Mouse (Mus musculus) lung, embryonic 15.5 days (tissue): Measurements from ENCODE around the gene Gpc5. TPM values are rescaled to one million over a fixed set of nuclear protein-coding genes. Genes with fewer than 3 reads are reported as not detected.

Experiments used
- ATAC-seq: fragments of 200-750 bp; cut with Nextera tagmentation; 2 replicates; pipeline ENCODE4 v1.8.0; 2017; ENCODE audit warnings: moderate number of reproducible peaks, borderline replicate concordance; ENCODE audit not compliant: low FRiP score, low TSS enrichment; ENCODE audit errors: extremely low read depth
- H3K27ac ChIP-seq: fragments of 300-500 bp; sonication (generic); 2 replicates; pipeline ENCODE4 v1.5.1; 2015; ENCODE audit warnings: moderate library complexity, mild to moderate bottlenecking, inconsistent platforms
- H3K27me3 ChIP-seq: fragments of 300-500 bp; sonication (generic); 2 replicates; pipeline ENCODE4 v1.6.1; 2015; ENCODE audit warnings: inconsistent platforms
- H3K36me3 ChIP-seq: fragments of 300-500 bp; sonication (generic); 2 replicates; pipeline ENCODE4 v1.6.1; 2015; ENCODE audit warnings: inconsistent platforms
- H3K4me1 ChIP-seq: fragments of 300-500 bp; sonication (generic); 2 replicates; pipeline ENCODE4 v1.6.1; 2015; ENCODE audit warnings: inconsistent platforms
- H3K4me2 ChIP-seq: fragments of 300-500 bp; sonication (generic); 2 replicates; pipeline ENCODE4 v1.6.1; 2015; ENCODE audit warnings: inconsistent platforms, mild to moderate bottlenecking, moderate library complexity
- H3K4me3 ChIP-seq: fragments of 300-500 bp; sonication (generic); 2 replicates; pipeline ENCODE4 v1.5.1; 2015; ENCODE audit warnings: mild to moderate bottlenecking, inconsistent platforms
- H3K9ac ChIP-seq: fragments of 300-500 bp; sonication (generic); 2 replicates; pipeline ENCODE4 v1.6.1; 2015; ENCODE audit warnings: inconsistent platforms
- H3K9me3 ChIP-seq: fragments of 300-500 bp; sonication (generic); 2 replicates; pipeline ENCODE4 v1.6.1; 2016; ENCODE audit warnings: inconsistent platforms
- WGBS: fragments of 180-500 bp; shearing (Covaris S2); methylation state at CpG from one replicate; pipeline ENCODE4 v1.1.7; 2015; 5-methylcytosine and 5-hydroxymethylcytosine counted together
- polyA plus RNA-seq: library from polyadenylated mRNA; unstranded; fragments of >200 nt; fragmentation: Nextera tagmentation; extraction: Ambion mirVana; gene quantifications from 2 replicates; pipeline ENCODE4 v1.2.1, GENCODE M21; 2015

The Gpc5 gene
- polyA plus RNA-seq, 1 experiment from 2014 or later, result 0.12 TPM

GRCm38 (mm10) chr14:115118626-115119025 is 26.6 kb downstream of the Gpc5 start:
- no peak overlapping the region for H3K27ac ChIP-seq
- H3K4me2 ChIP-seq, result no peak overlapping the region
- 63% methylated on average over 9 of the region's 9 CpGs for WGBS
- H3K9ac ChIP-seq, result no peak overlapping the region
- H3K4me1 ChIP-seq, result no peaks in the 10 kb centered on the region
- no peaks in the 10 kb centered on the region for H3K9me3 ChIP-seq
- no peak overlapping the region for H3K4me3 ChIP-seq
- H3K27me3 ChIP-seq, result no peaks in the 10 kb centered on the region
- no peaks in the 10 kb centered on the region for H3K36me3 ChIP-seq
- no peak for ATAC-seq

- Histone ChIP-seq H3K36me3 (no peaks in the 10 kb centered on the region), H3K27ac (no peak overlapping the region), H3K27me3 (no peaks in the 10 kb centered on the region), H3K9me3 (no peaks in the 10 kb centered on the region), H3K4me1 (no peaks in the 10 kb centered on the region), H3K4me3 (no peak overlapping the region), H3K4me2 (no peak overlapping the region), H3K9ac (no peak overlapping the region)
- no peak for ATAC-seq
- WGBS, result 77% methylated on average over 3 of the region's 3 CpGs
Observed at GRCm38 (mm10) chr14:115148821-115149220, 56.8 kb downstream of the Gpc5 start.

GRCm38 (mm10) chr14:115156597-115156996 is 64.6 kb downstream of the Gpc5 start:
- Histone ChIP-seq H3K9me3 (no peaks in the 10 kb centered on the region), H3K4me3 (no peak overlapping the region)

GRCm38 (mm10) chr14:115177322-115177836 is 85.4 kb downstream of the Gpc5 start:
- H3K9ac ChIP-seq, result no peak overlapping the region
- no peaks in the 10 kb centered on the region for H3K36me3 ChIP-seq
- H3K4me3 ChIP-seq, result no peak overlapping the region
- no peak overlapping the region for H3K4me2 ChIP-seq
- no peaks in the 10 kb centered on the region for H3K27me3 ChIP-seq
- H3K27ac ChIP-seq, result no peak overlapping the region
- WGBS, result 64% methylated on average over 3 of the region's 3 CpGs
- no peaks in the 10 kb centered on the region for H3K4me1 ChIP-seq
- ATAC-seq, result no peak
- H3K9me3 ChIP-seq, result no peaks in the 10 kb centered on the region

More at GRCm38 (mm10) chr14:115156597-115156996, 64.6 kb downstream of the Gpc5 start:
- WGBS, result 71% methylated on average over 4 of the region's 4 CpGs
- no peaks in the 10 kb centered on the region for H3K4me1 ChIP-seq
- H3K27me3 ChIP-seq, result no peaks in the 10 kb centered on the region
- H3K27ac ChIP-seq, result no peak overlapping the region
- H3K9ac ChIP-seq, result no peak overlapping the region
- no peaks in the 10 kb centered on the region for H3K36me3 ChIP-seq
- no peak overlapping the region for H3K4me2 ChIP-seq
- ATAC-seq, result no peak

GRCm38 (mm10) chr14:115179925-115180324 is 87.9 kb downstream of the Gpc5 start:
- Histone ChIP-seq H3K4me3 (no peak overlapping the region), H3K27ac (no peak overlapping the region), H3K27me3 (no peaks in the 10 kb centered on the region), H3K9ac (no peak overlapping the region), H3K4me2 (no peak overlapping the region), H3K9me3 (no peaks in the 10 kb centered on the region), H3K4me1 (no peaks in the 10 kb centered on the region), H3K36me3 (no peaks in the 10 kb centered on the region)
- ATAC-seq, result no peak
- WGBS, result 71% methylated on average over 5 of the region's 5 CpGs

GRCm38 (mm10) chr14:115188256-115188655 is 96.2 kb downstream of the Gpc5 start:
- Histone ChIP-seq H3K4me2 (no peak overlapping the region), H3K27ac (no peak overlapping the region), H3K9ac (no peak overlapping the region), H3K36me3 (no peaks in the 10 kb centered on the region), H3K4me1 (no peaks in the 10 kb centered on the region), H3K9me3 (no peaks in the 10 kb centered on the region), H3K27me3 (no peaks in the 10 kb centered on the region), H3K4me3 (no peak overlapping the region)
- ATAC-seq, result no peak
- WGBS, result 72% methylated on average over 8 of the region's 8 CpGs

- Histone ChIP-seq H3K9ac (no peak overlapping the region), H3K36me3 (no peaks in the 10 kb centered on the region), H3K4me1 (no peaks in the 10 kb centered on the region), H3K4me3 (no peak overlapping the region), H3K27me3 (no peaks in the 10 kb centered on the region), H3K4me2 (no peak overlapping the region), H3K27ac (no peak overlapping the region), H3K9me3 (no peaks in the 10 kb centered on the region)
- ATAC-seq, result no peak
- 74% methylated on average over 5 of the region's 5 CpGs for WGBS
Observed at GRCm38 (mm10) chr14:115228075-115228474, 136.1 kb downstream of the Gpc5 start.

- no peak overlapping the region for H3K4me3 ChIP-seq
- H3K4me1 ChIP-seq, result no peaks in the 10 kb centered on the region
- no peaks in the 10 kb centered on the region for H3K36me3 ChIP-seq
- H3K27me3 ChIP-seq, result no peaks in the 10 kb centered on the region
- no peaks in the 10 kb centered on the region for H3K9me3 ChIP-seq
- H3K9ac ChIP-seq, result no peak overlapping the region
- no peak overlapping the region for H3K4me2 ChIP-seq
- no peak overlapping the region for H3K27ac ChIP-seq
- 27% methylated on average over 4 of the region's 4 CpGs for WGBS
- no peak for ATAC-seq
Observed at GRCm38 (mm10) chr14:115236387-115236786, 144.4 kb downstream of the Gpc5 start.

- Histone ChIP-seq H3K36me3 (no peaks in the 10 kb centered on the region), H3K27me3 (no peaks in the 10 kb centered on the region), H3K9me3 (no peaks in the 10 kb centered on the region), H3K4me2 (no peak overlapping the region), H3K4me3 (no peak overlapping the region), H3K4me1 (no peaks in the 10 kb centered on the region), H3K9ac (no peak overlapping the region), H3K27ac (no peak overlapping the region)
- WGBS, result 83% methylated on average over 4 of the region's 4 CpGs
- no peak for ATAC-seq
Observed at GRCm38 (mm10) chr14:115240621-115241373, 148.8 kb downstream of the Gpc5 start.

- H3K9ac ChIP-seq, result no peak overlapping the region
- no peak overlapping the region for H3K4me3 ChIP-seq
- 92% methylated on average over 6 of the region's 6 CpGs for WGBS
- H3K27ac ChIP-seq, result no peak overlapping the region
- no peaks in the 10 kb centered on the region for H3K36me3 ChIP-seq
- no peak for ATAC-seq
- no peaks in the 10 kb centered on the region for H3K4me1 ChIP-seq
- no peaks in the 10 kb centered on the region for H3K27me3 ChIP-seq
- no peaks in the 10 kb centered on the region for H3K9me3 ChIP-seq
- H3K4me2 ChIP-seq, result no peak overlapping the region
Observed at GRCm38 (mm10) chr14:115250537-115250936, 158.5 kb downstream of the Gpc5 start.

GRCm38 (mm10) chr14:115251791-115252190 is 159.8 kb downstream of the Gpc5 start:
- ATAC-seq, result no peak
- 39% methylated on average over 5 of the region's 5 CpGs for WGBS

GRCm38 (mm10) chr14:115253155-115253554 is 161.1 kb downstream of the Gpc5 start:
- no peaks in the 10 kb centered on the region for H3K9me3 ChIP-seq
- no peaks in the 10 kb centered on the region for H3K36me3 ChIP-seq
- no peak overlapping the region for H3K9ac ChIP-seq
- no peak overlapping the region for H3K4me3 ChIP-seq
- H3K27ac ChIP-seq, result no peak overlapping the region
- no peak for ATAC-seq
- no peaks in the 10 kb centered on the region for H3K27me3 ChIP-seq
- no peak overlapping the region for H3K4me2 ChIP-seq
- no peaks in the 10 kb centered on the region for H3K4me1 ChIP-seq
- 92% methylated on average over 3 of the region's 3 CpGs for WGBS

More at GRCm38 (mm10) chr14:115251791-115252190, 159.8 kb downstream of the Gpc5 start:
- H3K9ac ChIP-seq, result no peak overlapping the region
- H3K9me3 ChIP-seq, result no peaks in the 10 kb centered on the region
- H3K36me3 ChIP-seq, result no peaks in the 10 kb centered on the region
- H3K27me3 ChIP-seq, result no peaks in the 10 kb centered on the region
- no peak overlapping the region for H3K4me3 ChIP-seq
- H3K27ac ChIP-seq, result no peak overlapping the region
- no peak overlapping the region for H3K4me2 ChIP-seq
- no peaks in the 10 kb centered on the region for H3K4me1 ChIP-seq
